Mouse (Mus musculus) cerebellum, postnatal 25 days (tissue): Measurements from ENCODE around the gene Kcne1.

Experiments used
- DNase-seq, 2 experiments: peaks; one replicate each; pipeline ENCODE4 v3.0.0; 2021; ENCODE audit warnings: mixed read lengths in 2 of 2

Kcne1 gene

DNA sequence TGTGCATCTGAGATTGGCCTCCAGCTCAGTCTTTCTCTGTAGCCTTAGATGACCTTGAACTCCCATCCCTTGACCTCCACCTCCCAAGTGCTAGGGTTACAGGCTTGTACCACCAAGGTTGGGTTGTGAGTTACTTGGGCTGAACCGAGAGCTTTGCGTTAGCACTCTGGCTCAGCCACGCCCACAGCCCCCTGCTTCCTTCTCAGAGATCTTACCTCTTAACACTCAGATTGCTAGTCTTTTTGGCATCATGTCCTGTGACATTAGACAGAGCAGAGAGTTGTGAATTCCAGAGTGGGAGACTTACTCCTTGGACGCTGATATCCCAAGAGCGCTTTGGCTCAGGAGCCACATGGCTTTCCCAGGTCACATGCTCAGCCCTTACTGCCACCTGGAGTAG, 56.8 kb downstream of the Kcne1 start:
- DNase-seq, result no peak

- DNase-seq, result no peak
Measured at GRCm38 (mm10) chr16:92301989-92302388, 57.3 kb downstream of the Kcne1 start.

- no peak for DNase-seq
Measured at GRCm38 (mm10) chr16:92301412-92301806, 57.9 kb downstream of the Kcne1 start.

DNA sequence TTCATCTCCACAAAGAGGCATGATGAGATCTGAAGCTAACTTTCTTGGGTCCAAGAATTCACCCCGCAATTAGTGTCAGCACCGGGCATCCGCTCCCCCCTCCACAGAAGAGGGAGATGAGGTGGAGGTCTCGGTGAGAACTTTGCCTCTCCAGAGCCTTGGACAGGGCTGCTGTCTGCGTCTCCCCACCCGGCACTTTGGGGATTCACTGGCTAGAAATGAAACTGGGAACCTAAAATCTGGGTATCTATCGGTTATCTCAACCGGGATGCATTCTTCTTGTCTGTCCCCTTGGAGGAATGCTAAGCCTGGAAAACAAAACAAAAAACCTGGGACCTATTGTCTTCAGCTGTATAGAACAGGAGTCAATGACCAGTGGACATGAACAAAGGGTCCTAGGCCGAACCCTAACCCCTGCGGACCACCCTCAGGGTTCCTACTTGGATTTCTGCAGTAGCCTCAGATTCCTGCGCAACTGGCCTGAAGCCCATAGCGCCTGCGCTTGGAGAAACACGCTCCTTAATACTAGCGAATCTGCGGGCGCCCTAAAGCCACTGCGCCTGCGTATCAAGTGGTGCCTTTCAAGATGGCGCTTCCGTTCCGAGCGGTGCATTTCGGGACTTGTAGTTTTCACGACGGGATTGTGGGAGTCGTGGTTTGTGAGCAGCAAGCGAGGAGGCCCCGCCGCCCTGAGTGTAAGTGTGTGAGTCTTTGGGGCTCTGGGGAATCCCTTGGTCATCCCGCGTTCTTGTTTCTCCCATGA, 58.4 kb downstream of the Kcne1 start, which contains the start of gene Smim11:
Gene Smim11, plus strand, starts transcription at position 638 of the 763 bp plus-strand sequence.
- DNase-seq, result peak; percentile 94 to 96
